Mouse (Mus musculus) spleen, adult 12 weeks (tissue): ENCODE data around the gene Odf2l.

Experiments
- DNase-seq: peaks from one replicate; pipeline ENCODE4 v3.0.0; 2022; ENCODE audit warnings: low spot score

Odf2l gene

DNA sequence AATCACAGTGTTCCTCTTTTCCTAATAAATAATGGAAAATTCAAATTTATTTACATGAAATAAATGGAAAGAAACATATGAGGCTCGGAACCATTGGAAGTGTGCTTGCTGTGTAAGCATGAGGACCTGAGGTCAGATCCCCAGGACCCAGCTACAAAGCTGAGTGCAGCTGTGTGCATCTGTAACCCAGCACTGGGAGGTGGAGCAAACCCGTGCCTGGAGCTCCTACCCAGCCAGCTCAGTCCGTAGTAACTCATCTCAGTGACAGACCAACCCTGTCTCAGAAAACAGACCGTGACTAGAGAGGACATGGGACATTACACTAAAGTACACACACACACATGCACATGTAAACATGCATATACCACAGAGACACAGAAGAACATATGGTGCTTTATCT is 21.8 kb downstream of the Odf2l start:
- no peak for DNase-seq

DNA sequence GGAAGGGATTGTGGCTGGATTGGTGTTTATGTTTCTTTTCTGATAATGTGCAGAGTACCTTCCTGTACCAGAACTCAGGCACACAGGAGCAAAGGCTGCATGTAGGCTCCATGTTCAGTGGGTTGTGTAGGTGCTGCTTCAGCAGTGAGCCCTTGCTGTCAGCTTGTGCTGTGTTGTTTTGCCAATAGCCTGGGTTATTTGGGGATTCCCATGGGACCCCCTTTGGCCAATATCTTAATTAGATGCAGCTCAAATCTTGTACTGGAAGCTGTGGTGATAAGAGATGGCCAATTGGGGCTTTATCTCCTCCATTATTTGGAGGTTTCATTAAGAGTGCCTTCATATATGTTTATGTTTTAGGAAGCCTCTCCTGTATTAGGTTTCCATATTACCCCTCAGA is 24.5 kb downstream of the Odf2l start:
- no peak for DNase-seq

DNA sequence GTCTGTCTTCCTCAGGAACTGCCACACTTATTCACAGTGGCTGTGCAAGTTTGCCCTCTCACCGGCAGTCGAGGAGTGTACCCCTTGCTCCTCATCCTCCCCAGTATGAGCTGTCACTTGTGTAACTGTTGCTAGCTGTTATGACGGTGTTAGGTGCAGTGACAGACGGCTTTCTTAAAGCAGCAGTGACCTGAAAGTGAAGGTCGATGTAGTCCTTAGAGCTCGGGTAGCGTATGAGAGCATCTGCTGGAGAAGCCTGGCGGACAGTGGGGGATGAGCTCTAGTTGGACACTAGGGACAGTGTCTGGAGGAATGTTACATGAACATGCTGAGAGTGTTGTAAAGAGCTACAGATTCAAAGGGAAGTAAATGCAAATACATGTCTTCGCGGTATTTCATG is 25.5 kb downstream of the Odf2l start:
- DNase-seq = no peak

DNA sequence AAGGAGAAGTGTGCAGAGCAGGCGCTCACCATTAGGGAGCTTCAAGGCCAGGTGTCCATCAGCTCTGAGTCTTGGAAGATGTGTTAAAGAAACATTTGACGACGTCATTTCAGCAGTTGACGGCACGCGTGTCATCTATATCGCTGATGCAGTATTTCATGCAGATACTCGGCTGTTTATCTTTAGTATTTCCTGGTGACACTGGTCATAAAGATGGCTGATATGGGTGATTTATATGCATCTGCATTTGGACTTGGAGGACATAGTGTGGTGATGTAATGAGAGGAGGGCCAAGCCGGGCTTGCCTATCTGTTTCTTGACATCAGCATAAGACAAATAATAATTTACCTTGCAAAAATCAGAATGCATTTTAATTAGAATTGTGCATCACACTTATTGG is 28.5 kb downstream of the Odf2l start:
- no peak for DNase-seq

DNA sequence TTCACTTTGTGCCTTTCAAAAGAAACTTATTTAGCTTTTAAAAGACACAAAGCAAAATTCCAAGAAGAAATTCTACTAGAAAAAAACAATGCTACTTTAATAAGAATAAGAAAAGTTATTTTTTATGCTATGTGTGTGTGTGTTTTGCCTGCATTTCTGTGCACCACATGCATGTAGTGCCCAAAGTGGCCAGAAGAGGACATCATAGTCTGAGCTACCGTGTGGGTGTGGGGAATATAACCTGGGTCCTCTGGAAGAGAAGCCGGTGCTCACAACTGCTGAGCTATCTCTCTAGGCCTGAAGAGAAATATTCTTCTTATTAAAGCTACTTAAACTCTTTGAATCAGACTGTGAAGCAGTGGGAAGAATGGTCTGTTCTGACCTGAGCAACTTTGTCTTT is 29.1 kb downstream of the Odf2l start:
- no peak for DNase-seq

DNA sequence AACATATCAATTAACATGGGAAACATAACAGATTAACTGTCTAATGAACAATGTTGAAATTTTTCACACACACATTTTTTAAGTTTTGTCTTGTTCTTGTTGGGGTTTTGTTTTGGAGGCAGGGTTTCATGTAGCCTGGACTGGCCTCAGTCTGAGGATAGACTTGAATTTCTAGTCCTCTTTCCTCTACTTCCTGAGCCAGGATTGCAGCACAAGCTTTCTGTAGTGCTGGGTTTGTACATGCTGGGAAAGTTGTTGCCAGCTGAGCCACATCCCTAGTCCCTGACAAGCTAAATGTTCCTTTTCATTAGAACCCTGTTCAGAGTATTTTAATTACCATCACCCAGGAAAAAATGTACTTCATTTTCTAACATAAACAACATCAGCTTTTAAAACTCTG is 29.6 kb downstream of the Odf2l start:
- DNase-seq = no peak

DNA sequence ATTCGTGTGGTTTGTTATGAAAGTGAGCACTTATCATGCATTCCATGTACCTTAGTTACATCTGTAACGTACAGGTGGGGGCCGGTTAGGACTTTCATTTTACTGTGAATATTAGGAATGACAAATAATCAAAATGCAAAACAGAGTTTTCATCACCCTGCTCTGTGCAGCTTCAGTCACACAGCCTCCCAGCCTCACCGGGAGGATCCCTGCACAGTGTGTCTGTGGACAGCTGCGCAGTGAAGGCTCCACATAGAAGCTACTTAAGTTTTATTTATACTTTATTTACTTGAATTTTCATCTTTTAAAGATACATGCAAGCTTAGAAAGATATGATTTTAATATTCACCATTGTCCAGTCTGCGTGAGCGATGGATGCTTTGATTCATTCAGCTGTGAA is 32.7 kb downstream of the Odf2l start:
- DNase-seq = no peak

DNA sequence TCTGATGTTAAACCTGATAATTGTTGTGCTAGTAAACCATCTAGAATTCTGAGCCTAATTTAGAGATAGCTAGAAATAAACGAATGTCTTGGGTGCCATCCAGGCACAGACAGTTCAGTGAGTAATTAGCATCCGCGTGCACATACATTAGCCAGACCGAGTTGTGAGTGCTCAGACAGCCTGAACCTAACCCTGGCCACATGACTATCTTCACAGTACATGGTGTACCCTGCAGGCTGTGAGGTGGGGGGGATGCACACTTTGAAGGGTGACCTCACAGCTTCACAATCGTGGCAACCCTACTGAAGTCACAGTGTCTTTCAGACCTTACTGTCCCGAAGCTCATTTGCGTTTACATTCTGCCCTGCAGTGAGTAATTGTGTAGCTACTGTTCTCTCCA is 33.5 kb downstream of the Odf2l start:
- DNase-seq = no peak

DNA sequence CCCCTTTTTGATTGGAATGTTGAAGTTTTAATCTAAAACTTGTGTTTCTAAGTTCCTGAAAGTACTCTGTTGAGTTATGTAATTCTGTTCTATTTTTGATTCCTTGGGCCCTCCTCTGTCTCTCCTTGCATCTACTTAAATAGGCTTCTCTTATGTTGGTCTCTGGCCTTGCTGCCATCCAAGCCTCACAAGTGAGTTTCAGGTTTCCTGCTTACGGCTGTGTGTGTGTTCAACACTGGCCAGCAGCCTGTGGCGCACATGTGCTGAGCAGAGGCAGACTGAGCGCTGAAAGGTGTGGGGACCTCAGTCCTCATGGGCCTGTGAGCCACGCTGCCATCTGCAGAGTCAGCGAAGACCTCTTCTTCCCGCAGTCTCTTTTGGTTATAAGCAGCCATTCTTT is 38.5 kb downstream of the Odf2l start:
- no peak for DNase-seq

DNA sequence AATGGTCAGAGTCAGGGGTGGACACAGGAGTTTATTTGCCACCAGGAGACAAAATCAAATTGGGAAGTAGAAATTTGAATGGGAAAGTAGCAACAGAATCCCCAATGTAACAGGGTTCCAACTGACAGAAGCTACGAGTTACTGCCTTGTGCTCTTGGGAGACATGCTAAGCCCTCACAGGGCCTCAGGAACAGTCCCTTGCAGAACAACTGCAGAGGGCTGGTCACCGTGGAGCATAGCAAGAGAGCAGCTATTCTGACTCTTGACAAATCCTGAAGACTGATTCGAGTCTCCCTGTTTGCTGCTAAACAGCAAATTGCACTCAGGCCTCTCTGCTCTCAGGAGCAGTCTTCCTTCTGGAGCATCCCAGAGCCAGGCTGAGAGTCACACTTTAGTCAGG is 40.1 kb downstream of the Odf2l start:
- DNase-seq = no peak

DNA sequence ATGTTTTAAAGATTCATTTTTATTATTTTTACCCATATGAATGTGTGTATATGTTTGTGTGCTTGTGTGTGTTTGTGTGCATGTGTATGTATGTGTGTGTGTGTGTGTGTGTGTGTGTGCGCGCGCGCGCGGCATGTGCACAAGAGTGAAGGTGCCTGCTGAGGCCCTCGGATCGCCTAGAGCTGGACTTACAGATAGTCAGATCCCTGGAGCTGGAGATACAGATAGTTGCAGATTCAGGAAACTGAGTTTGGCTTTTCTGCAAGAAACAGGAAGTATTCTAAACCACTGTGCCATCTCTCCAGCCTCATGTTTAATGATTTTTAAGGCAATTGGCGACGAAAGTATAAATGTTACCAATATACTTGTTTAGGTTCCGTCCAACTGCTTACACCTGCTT is 48.4 kb downstream of the Odf2l start:
- DNase-seq = no peak

DNA sequence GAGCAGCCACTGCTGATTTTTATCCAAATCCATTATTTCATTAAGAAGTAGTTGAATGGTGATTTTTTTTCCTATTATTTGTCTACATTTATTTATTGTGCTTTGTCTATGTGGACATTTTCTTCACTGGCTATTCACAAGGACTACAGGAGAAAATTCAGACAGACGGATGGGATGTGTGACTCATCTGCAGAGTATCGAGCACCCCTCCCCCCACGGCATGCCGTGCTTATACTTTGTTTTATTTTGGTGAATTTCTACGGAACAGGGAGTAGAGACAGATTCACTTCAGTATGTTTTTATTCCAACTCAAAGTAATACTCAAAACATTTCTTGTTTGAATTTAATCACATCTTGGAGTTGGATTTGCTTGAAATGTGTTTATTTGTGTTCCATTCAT is 49.4 kb downstream of the Odf2l start:
- no peak for DNase-seq

DNA sequence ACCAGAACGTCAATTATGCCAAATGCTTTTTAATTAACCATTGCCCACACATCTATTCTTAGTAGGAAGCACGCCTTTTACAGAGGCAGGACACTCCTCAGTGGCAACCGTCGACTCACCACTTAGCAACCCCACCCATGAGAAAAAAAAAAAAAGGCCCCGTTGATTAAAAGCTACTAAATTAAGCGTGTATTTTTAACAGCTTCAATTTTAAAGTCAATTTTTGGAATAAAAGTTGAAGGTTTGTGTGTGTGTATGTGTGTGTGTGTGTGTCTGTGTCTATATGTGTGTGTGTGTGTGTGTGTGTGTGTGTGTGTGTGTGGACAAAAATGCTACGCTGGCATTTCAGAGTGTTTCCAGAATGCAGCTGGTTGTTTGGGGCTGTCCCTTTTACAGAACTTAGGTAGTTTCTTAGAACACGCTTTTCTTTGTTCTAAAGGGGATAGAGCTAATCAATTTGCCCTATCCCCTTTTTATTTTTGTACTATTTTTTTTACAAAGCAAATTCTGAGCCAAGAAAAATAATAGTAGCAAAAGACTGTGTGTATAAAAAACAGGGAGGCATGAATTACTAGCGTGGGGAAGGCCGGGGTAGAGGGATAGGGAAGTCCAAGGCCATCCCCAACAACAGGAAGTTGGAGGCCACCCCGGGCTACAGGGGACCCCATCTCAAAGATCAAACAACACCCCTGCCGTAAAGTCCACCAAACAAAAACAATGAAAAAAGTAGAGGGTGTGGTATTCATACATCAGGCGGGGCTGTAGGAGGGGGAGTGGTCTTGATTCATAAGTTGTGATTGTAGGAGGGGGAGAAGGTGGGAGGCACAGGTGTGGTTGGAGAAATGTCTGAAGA is 50.7 kb downstream of the Odf2l start:
- DNase-seq = no peak

DNA sequence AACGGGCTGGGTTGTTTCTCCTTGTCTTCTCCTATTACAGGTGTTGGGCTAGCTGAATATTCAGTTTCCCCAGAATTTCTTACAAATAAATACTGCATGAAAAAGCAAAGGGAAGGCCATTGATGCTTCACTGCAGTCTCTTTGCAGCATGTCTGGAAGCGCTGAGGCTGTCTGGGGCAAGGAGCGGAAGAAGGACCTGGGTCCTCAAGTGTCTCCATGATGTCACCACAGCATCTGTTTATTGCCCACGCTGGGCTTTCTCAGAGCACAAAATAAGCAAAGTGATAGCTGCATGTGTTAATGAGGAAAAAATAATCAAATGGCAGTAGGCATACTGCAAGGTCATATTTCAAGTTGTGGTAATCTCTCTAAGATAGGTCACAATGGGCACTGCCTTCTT is 51.6 kb downstream of the Odf2l start:
- no peak for DNase-seq

DNA sequence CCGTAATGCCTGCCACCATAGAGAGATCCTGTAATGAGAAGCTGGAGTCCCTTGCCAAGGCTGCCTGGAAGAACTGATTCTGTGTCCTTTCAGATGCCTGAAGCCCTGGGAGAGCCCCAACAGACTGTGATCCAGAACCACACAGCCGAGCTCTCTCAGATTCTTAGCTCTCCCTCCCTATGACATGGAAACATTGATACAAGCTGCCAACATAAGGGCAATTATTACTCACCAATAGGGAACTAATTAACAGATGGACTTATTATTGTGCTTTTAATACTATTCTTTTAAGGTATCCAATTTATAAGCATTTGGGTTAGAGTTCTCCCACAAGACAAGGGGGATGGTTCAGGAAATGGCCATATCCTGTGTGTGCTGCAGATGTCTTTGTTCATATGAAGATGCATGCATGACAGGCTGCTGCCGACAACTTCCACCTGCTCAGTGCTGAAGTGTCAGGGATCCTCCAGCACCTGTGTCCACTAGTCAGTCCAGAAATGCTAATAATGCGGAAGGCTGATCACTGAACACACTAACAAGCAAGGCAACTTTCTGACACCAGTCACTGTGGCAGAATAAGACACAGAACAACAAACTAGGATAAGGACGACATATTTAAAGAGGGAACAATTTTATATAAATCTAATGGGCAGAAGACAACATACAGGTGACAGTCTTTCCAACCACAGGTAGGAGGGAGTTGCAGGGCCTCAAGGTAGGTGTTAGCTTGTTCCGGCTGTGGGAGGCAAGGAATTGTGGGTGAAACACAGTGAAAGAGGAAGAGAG is 52.4 kb downstream of the Odf2l start:
- DNase-seq = no peak

DNA sequence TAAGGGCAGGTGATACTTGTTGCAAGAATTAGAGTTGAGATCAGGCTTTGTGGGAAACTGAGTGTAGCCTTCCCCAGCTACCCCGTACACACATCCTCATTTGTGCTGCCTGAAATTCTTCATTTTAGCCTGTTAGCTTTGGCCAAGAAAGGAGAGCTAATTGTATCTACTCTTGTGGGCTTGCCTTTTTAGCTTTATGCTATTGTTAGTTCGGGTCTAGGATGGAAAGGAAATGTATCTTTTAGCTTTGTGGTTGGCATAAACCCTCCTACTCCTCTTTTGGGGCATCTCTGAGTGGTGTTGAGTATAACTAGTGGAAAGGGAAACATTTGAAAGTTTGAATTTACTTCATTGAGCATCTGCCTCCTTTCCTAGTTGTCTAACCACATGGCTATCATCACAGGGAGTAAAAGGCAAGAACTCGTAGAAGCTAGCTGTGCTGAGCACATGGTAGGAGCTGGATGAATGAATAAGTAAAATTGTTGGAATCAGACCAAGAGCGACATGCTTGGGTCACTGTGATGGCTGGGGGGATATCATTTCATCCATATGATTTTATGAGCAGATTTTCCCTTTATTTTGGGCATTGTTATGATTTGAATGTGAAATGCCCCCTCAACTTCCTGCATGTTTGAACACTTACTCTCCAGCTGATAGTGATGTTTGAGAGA is 53.1 kb downstream of the Odf2l start:
- no peak for DNase-seq

DNA sequence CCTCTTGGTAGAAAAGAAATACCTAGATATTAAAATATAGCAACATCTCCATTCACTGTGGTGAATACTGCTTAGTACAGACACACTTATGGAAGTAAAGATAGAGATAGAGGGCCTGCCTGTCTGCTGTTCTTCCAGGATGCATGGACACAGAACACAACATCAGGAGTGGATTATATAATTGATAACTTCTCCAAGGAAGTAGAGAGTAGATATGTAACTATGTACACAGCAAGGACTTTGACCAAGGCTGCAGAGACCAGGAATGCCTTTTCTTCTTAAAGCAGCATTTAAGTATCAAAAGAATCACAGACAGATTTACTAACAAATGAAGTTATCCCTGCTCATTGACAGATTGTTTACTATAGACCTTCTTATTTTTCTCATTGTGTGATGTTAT is 66.3 kb downstream of the Odf2l start:
- DNase-seq = no peak

DNA sequence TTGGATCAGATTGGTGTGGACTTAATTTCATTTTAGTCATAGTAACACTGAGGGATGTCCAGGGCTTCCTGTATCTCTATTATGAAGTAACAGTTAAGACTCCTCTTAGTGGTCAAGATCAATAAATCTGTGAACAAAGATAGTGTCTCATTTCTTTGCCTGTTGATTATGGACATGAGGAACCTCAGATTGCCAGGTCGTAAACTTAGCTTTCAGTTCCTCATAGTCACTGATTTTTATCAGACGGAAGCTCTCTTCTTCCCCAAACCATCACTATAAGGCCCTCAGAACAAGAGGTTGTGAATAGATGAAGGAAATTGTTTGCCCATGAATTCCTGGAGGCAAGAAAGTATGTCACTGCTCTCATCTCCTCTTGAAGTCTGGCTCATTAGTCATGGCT is 73.6 kb downstream of the Odf2l start:
- no peak for DNase-seq

DNA sequence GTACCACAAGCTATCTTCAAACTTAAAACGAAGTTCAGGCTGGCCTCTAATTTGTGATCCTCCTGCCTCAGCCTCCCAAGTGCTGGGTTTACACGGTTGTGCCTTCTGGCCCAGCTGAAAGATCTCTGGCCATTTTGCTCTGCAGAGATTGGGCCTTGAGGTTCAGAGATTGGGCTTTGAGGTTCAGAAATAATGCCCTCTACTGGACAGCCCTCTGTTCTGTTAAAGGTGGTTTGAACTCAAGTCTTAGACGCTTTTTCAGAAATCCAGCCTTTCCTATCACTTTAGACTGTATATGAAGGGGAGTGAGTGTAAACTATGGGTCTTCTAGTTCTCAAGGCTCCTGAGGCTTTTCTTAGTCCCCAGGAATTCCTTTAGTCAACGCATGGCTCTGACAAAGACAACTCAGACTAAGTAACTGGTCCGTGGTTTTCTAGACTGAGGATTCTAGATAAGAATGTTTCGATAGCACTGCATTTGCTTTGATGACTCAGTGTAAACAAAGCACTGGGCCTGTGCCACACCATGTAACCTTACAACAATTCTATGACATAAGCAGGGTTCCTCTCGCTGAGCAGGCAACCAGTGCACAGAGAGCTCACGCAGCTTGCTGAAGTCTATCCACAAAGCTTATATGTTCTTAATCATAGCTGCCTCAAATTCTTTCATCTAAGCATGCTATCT is 77.0 kb downstream of the Odf2l start:
- DNase-seq = no peak

DNA sequence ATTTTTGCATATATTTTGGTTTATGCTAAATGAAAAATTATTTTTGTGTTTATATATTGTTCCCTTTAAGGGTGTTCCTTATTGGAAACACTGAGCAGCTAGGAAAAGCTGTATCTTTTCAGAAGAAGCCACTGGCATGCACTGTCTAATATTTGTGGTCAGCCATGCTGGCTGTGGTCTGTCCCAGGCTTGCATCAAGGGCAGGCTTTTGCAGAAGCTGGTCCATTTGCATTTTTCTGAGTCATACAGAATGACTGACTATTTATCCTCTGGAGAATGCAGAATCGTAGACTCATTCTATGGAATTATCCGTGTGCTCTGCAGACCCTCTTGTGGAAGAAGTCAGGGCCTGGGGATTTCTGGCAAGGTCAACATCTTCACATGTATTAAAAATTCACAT is 79.7 kb downstream of the Odf2l start:
- no peak for DNase-seq
